Mouse (Mus musculus) myocyte (in vitro differentiated cells): Measurements from ENCODE around the gene Grik5. TPM values are rescaled to one million over a fixed set of nuclear protein-coding genes. Genes with fewer than 3 reads are reported as not detected.

ENCODE experiments used
- H3K27me3 ChIP-seq: one replicate; pipeline ENCODE4 v1.6.1; 2011; ENCODE audit not compliant: control insufficient read depth, insufficient read depth, insufficient read length
- H3K36me3 ChIP-seq: one replicate; pipeline ENCODE4 v1.6.1; 2011; ENCODE audit not compliant: control insufficient read depth, insufficient read depth
- H3K4me2 ChIP-seq: one replicate; pipeline ENCODE4 v1.6.1; 2011; ENCODE audit warnings: low read depth, control low read depth
- H3K4me3 ChIP-seq: one replicate; pipeline ENCODE4 v1.5.1; 2011; ENCODE audit warnings: mild to moderate bottlenecking, control low read depth, moderate library complexity
- H3K79me2 ChIP-seq: one replicate; pipeline ENCODE4 v1.6.1; 2011; ENCODE audit not compliant: control insufficient read depth, insufficient read depth
- H3ac ChIP-seq: one replicate; pipeline ENCODE4 v1.6.1; 2011; ENCODE audit not compliant: control insufficient read depth, insufficient read length
- CEBPB ChIP-seq: IDR thresholded peaks from 2 replicates; pipeline ENCODE4 v1.6.1; 2011; ENCODE audit warnings: mild to moderate bottlenecking, moderate library complexity; ENCODE audit not compliant: poor library complexity, insufficient read depth, severe bottlenecking
- E2F4 ChIP-seq: IDR thresholded peaks from one replicate; pipeline ENCODE4 v1.6.1; 2011; ENCODE audit warnings: mild to moderate bottlenecking, control low read depth, moderate library complexity; ENCODE audit not compliant: insufficient read depth
- MAX ChIP-seq: IDR thresholded peaks from one replicate; pipeline ENCODE4 v1.6.1; 2011; ENCODE audit warnings: low read depth, mild to moderate bottlenecking, control low read depth
- MYOD1 ChIP-seq, 3 experiments: IDR thresholded peaks; one replicate each; pipeline ENCODE4 v1.6.1; 2011; ENCODE audit warnings: control low read depth in 2 of 3, low read depth in 2 of 3, mild to moderate bottlenecking in 2 of 3, moderate library complexity in 1 of 3; ENCODE audit not compliant: insufficient read length in 2 of 3, control insufficient read depth in 1 of 3
- MYOG ChIP-seq, 3 experiments: IDR thresholded peaks; one replicate each; pipeline ENCODE4 v1.6.1; 2011; ENCODE audit warnings: control low read depth in 2 of 3, low read depth in 2 of 3, mild to moderate bottlenecking in 2 of 3; ENCODE audit not compliant: insufficient read length in 2 of 3, control insufficient read depth in 1 of 3, insufficient read depth in 1 of 3
- POLR2A ChIP-seq: IDR thresholded peaks from one replicate; pipeline ENCODE4 v1.6.1; 2011; ENCODE audit warnings: low read depth, mild to moderate bottlenecking, control low read depth, moderate library complexity; ENCODE audit not compliant: insufficient read length
- POLR2AphosphoS2 ChIP-seq: IDR thresholded peaks from one replicate; pipeline ENCODE4 v1.6.1; 2011; ENCODE audit warnings: low read depth, control low read depth; ENCODE audit not compliant: insufficient read length
- REST ChIP-seq: IDR thresholded peaks from one replicate; pipeline ENCODE4 v1.6.1; 2011; ENCODE audit warnings: mild to moderate bottlenecking, control low read depth, moderate library complexity; ENCODE audit not compliant: insufficient read depth, insufficient read length
- SRF ChIP-seq: IDR thresholded peaks from one replicate; pipeline ENCODE4 v1.6.1; 2011; ENCODE audit warnings: low read depth; ENCODE audit not compliant: control insufficient read depth, insufficient read length
- TCF12 ChIP-seq: IDR thresholded peaks from one replicate; pipeline ENCODE4 v1.6.1; 2011; ENCODE audit warnings: mild to moderate bottlenecking, control low read depth; ENCODE audit not compliant: poor library complexity, insufficient read depth, severe bottlenecking
- TCF3 ChIP-seq: IDR thresholded peaks from one replicate; pipeline ENCODE4 v1.6.1; 2011; ENCODE audit warnings: low read depth, control low read depth; ENCODE audit not compliant: insufficient read length
- USF1 ChIP-seq: IDR thresholded peaks from one replicate; pipeline ENCODE4 v1.6.1; 2011; ENCODE audit warnings: low read depth, mild to moderate bottlenecking, control low read depth, moderate library complexity
- polyA plus RNA-seq: library from polyadenylated mRNA; unstranded; fragments of >200 nt; fragmentation: generic; extraction: Trizol; gene quantifications from one replicate; pipeline ENCODE4 v1.2.1, GENCODE M21; 2012; ENCODE audit warnings: missing spikeins

Grik5 gene
- polyA plus RNA-seq, 1 experiment, result 14.7 TPM

GRCm38 (mm10) chr7:24971972-24972893, 99.9 kb downstream of the Grik5 start, which contains the start of gene Rabac1:
Gene Rabac1 (minus strand): TSS chr7:24972754.
- no peaks in the 10 kb centered on the region for H3K27me3 ChIP-seq
- peak within 1 kb of the TSS; percentile 64 for H3K4me3 ChIP-seq
- H3K4me2 ChIP-seq, result peak within 1 kb of the TSS; percentile 92
- H3ac ChIP-seq, result peak within 1 kb of the TSS; percentile 2
- H3K36me3 ChIP-seq, result no peaks in the 10 kb centered on the region
- TF ChIP-seq MYOD1 (IDR thresholded peaks at IDR 0.05; ENCODE audit: control insufficient read depth in 1 of 3, insufficient read length in 2 of 3, low read depth in 2 of 3) (no peak), CEBPB (no peak), POLR2AphosphoS2 (peak; percentile 75), USF1 (peak; percentile 1), POLR2A (peak; percentile 79), MAX (no peak), TCF3 (no peak), SRF (no peak), E2F4 (no peak), TCF12 (no peak)
- no peaks in the 10 kb centered on the region for H3K79me2 ChIP-seq

GRCm38 (mm10) chr7:24971261-24971971, 100.7 kb downstream of the Grik5 start:
- Histone ChIP-seq H3K4me3 (peak overlapping the region; percentile 64), H3K79me2 (no peaks in the 10 kb centered on the region), H3K36me3 (no peaks in the 10 kb centered on the region), H3K4me2 (peak overlapping the region; percentile 92), H3ac (peak overlapping the region; percentile 2), H3K27me3 (no peaks in the 10 kb centered on the region)
- TF ChIP-seq MAX, result no peak
- TF ChIP-seq MYOD1 (IDR thresholded peaks at IDR 0.05; ENCODE audit: control insufficient read depth in 1 of 3, insufficient read length in 2 of 3, low read depth in 2 of 3), result peak in 1 of 3 experiments; percentile 32

GRCm38 (mm10) chr7:24970341-24970740, 101.8 kb downstream of the Grik5 start:
- no peak for TF ChIP-seq TCF12
- no peak for TF ChIP-seq MAX
- TF ChIP-seq MYOG (IDR thresholded peaks at IDR 0.05; ENCODE audit: control insufficient read depth in 1 of 3, insufficient read depth in 1 of 3, insufficient read length in 2 of 3, low read depth in 2 of 3), result no peak
- TF ChIP-seq POLR2A, result no peak
- no peak for TF ChIP-seq REST
- TF ChIP-seq USF1, result no peak
- no peak for TF ChIP-seq MYOD1 (IDR thresholded peaks at IDR 0.05; ENCODE audit: control insufficient read depth in 1 of 3, insufficient read length in 2 of 3, low read depth in 2 of 3)
- no peak for TF ChIP-seq E2F4
- TF ChIP-seq SRF, result no peak
- no peak for TF ChIP-seq POLR2AphosphoS2
- TF ChIP-seq CEBPB, result no peak
- TF ChIP-seq TCF3, result no peak
- no peaks in the 10 kb centered on the region for H3K36me3 ChIP-seq
- no peak overlapping the region for H3K4me3 ChIP-seq
- no peak overlapping the region for H3ac ChIP-seq
- no peaks in the 10 kb centered on the region for H3K79me2 ChIP-seq
- H3K4me2 ChIP-seq, result no peak overlapping the region
- H3K27me3 ChIP-seq, result no peaks in the 10 kb centered on the region

GRCm38 (mm10) chr7:24969805-24970204, 102.3 kb downstream of the Grik5 start:
- no peak overlapping the region for H3K4me2 ChIP-seq
- no peak overlapping the region for H3K4me3 ChIP-seq
- H3ac ChIP-seq, result no peak overlapping the region
- TF ChIP-seq USF1, result no peak
- no peak for TF ChIP-seq MYOD1 (IDR thresholded peaks at IDR 0.05; ENCODE audit: control insufficient read depth in 1 of 3, insufficient read length in 2 of 3, low read depth in 2 of 3)
- no peak for TF ChIP-seq SRF
- no peak for TF ChIP-seq CEBPB
- no peak for TF ChIP-seq REST
- TF ChIP-seq TCF3, result no peak
- no peak for TF ChIP-seq E2F4
- TF ChIP-seq TCF12, result no peak
- no peak for TF ChIP-seq POLR2A
- TF ChIP-seq MYOG (IDR thresholded peaks at IDR 0.05; ENCODE audit: control insufficient read depth in 1 of 3, insufficient read depth in 1 of 3, insufficient read length in 2 of 3, low read depth in 2 of 3), result no peak
- no peak for TF ChIP-seq MAX
- no peak for TF ChIP-seq POLR2AphosphoS2
- no peaks in the 10 kb centered on the region for H3K27me3 ChIP-seq
- no peaks in the 10 kb centered on the region for H3K79me2 ChIP-seq
- no peaks in the 10 kb centered on the region for H3K36me3 ChIP-seq

- TF ChIP-seq SRF (no peak), REST (no peak), MYOD1 (IDR thresholded peaks at IDR 0.05; ENCODE audit: control insufficient read depth in 1 of 3, insufficient read length in 2 of 3, low read depth in 2 of 3) (no peak), MAX (no peak), POLR2A (no peak), CEBPB (no peak), MYOG (IDR thresholded peaks at IDR 0.05; ENCODE audit: control insufficient read depth in 1 of 3, insufficient read depth in 1 of 3, insufficient read length in 2 of 3, low read depth in 2 of 3) (no peak), TCF12 (no peak), POLR2AphosphoS2 (no peak), E2F4 (no peak), USF1 (no peak), TCF3 (no peak)
- no peaks in the 10 kb centered on the region for H3K36me3 ChIP-seq
Observed at GRCm38 (mm10) chr7:24968463-24968862, 103.7 kb downstream of the Grik5 start.

More at GRCm38 (mm10) chr7:24968463-24968862, 103.7 kb downstream of the Grik5 start:
- Histone ChIP-seq H3K4me3 (no peak overlapping the region), H3K27me3 (no peaks in the 10 kb centered on the region), H3K79me2 (no peaks in the 10 kb centered on the region), H3K4me2 (no peak overlapping the region), H3ac (no peak overlapping the region)
